Mouse (Mus musculus): ENCODE data around the gene Sec23b.

DNA sequence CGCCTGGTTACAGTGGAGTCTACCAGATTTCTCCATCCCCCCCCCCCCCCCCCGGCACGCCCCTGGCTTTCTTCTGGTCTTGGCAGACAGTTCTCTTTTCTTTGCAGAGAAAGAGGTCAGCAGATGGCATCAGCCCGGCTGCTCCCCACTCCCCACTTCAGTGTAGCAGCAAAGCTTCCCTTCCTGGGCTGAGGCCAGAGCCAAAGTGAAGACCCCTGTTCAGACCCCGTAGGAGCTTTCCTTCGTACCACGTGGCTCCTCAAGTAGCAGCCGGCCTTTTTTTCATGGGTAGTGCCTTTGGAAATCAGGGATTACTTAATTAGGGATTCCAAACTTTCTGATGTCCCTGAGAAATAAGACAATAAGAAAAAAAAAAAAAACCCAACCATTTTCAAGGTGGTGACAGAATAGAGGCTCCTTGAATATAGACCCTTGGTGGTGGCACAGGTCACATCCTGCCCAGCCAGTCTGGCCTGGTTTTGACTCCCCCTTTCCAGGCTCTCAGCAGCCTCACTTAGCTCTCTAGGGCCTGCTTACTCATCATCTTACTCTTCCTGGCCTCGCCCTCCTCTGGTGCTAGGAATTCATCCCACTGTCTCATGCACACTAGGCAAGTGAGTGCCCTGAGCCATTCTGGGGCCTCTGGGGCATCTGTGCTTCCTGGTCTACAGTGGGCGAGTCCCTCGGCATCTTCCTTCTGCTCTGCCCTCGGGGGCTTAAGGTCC, 81.8 kb downstream of the Sec23b start:
- TF ChIP-seq TAL1 (IDR thresholded peaks at IDR 0.05; ENCODE audit: low read length) (no peak), GATA1 (IDR thresholded peaks at IDR 0.05; ENCODE audit: low read length) (no peak)
